Mouse (Mus musculus): Measurements from ENCODE around the gene Zfp827.

The Zfp827 gene

GRCm38 (mm10) chr8:79226046-79226445 is 197.8 kb downstream of the Zfp827 start:
- DNase-seq, result no peak

- DNase-seq, result no peak
Measured at GRCm38 (mm10) chr8:79227194-79227593, 199.0 kb downstream of the Zfp827 start.

- DNase-seq, result no peak
Measured at GRCm38 (mm10) chr8:79227916-79228315, 199.7 kb downstream of the Zfp827 start.

- no peak for DNase-seq
Measured at GRCm38 (mm10) chr8:79229266-79229888, 201.1 kb downstream of the Zfp827 start.

GRCm38 (mm10) chr8:79239320-79239719 is 211.1 kb downstream of the Zfp827 start:
- no peak for DNase-seq

- DNase-seq, result no peak
Measured at GRCm38 (mm10) chr8:79239996-79240395, 211.8 kb downstream of the Zfp827 start.
